Mouse (Mus musculus) MEL (cell line): Measurements from ENCODE around the gene Ccdc170. TPM values are rescaled to one million over a fixed set of nuclear protein-coding genes. Genes with fewer than 3 reads are reported as not detected.

ENCODE experiments used
- DNase-seq: peaks from one replicate; pipeline ENCODE4 v3.0.0; 2011; ENCODE audit warnings: low read depth, low spot score
- H3K27ac ChIP-seq: 2 replicates; pipeline ENCODE4 v1.5.1; 2012; ENCODE audit warnings: low read depth, mild to moderate bottlenecking, control low read depth, low read length, moderate library complexity; ENCODE audit not compliant: control insufficient read depth
- H3K27me3 ChIP-seq, 2 experiments: fragments of 150-350 bp in 1 of 2; sonication (generic) in 1 of 2; 2 replicates each; pipeline ENCODE4 v1.6.1; 2012; ENCODE audit warnings: low read length in 2 of 2, mild to moderate bottlenecking in 2 of 2, improper control_type of control experiment in 1 of 2, moderate library complexity in 1 of 2; ENCODE audit not compliant: insufficient read depth in 2 of 2, control insufficient read depth in 1 of 2
- H3K36me3 ChIP-seq, 2 experiments: 2 replicates each; pipeline ENCODE4 v1.6.1; 2012 to 2014; ENCODE audit warnings: low read length in 2 of 2, improper control_type of control experiment in 1 of 2, inconsistent platforms in 1 of 2, mild to moderate bottlenecking in 1 of 2; ENCODE audit not compliant: insufficient read depth in 2 of 2, control insufficient read depth in 1 of 2
- H3K4me1 ChIP-seq, 2 experiments: fragments of 150-350 bp in 1 of 2; sonication (generic) in 1 of 2; 2 replicates each; pipeline ENCODE4 v1.6.1; 2012; ENCODE audit warnings: low read length in 2 of 2, improper control_type of control experiment in 1 of 2, mild to moderate bottlenecking in 1 of 2; ENCODE audit not compliant: insufficient read depth in 2 of 2, control insufficient read depth in 1 of 2
- H3K4me3 ChIP-seq, 2 experiments: fragments of 150-350 bp in 1 of 2; sonication (generic) in 1 of 2; 2 replicates each; pipeline ENCODE4 v1.5.1; 2012; ENCODE audit warnings: low read depth in 2 of 2, low read length in 2 of 2, mild to moderate bottlenecking in 2 of 2, moderate library complexity in 2 of 2, control low read depth in 1 of 2, improper control_type of control experiment in 1 of 2; ENCODE audit not compliant: control insufficient read depth in 1 of 2, insufficient read depth in 1 of 2
- H3K79me2 ChIP-seq: 2 replicates; pipeline ENCODE4 v1.6.1; 2012; ENCODE audit warnings: mild to moderate bottlenecking, low read length, moderate library complexity; ENCODE audit not compliant: control insufficient read depth, poor library complexity, insufficient read depth
- H3K9ac ChIP-seq: 2 replicates; pipeline ENCODE4 v1.6.1; 2012; ENCODE audit warnings: low read depth, mild to moderate bottlenecking, control low read depth, low read length, moderate library complexity; ENCODE audit not compliant: control insufficient read depth, poor library complexity, severe bottlenecking
- H3K9me3 ChIP-seq: fragments of 150-350 bp; sonication (generic); replicated peaks from 2 replicates; pipeline ENCODE4 v1.6.1; 2012; ENCODE audit warnings: mild to moderate bottlenecking, low read length, improper control_type of control experiment, moderate library complexity; ENCODE audit not compliant: insufficient read depth
- CTCF ChIP-seq, 3 experiments: IDR thresholded peaks in 2 of 3; conservative IDR thresholded peaks in 1 of 3; 2 replicates each; pipeline ENCODE4 v1.5.1; 2011 to 2012; ENCODE audit warnings: low read length in 3 of 3, low read depth in 2 of 3, mild to moderate bottlenecking in 2 of 3, improper control_type of control experiment in 1 of 3, inconsistent platforms in 1 of 3, mixed read lengths in 1 of 3, moderate library complexity in 1 of 3; ENCODE audit not compliant: control insufficient read depth in 1 of 3, insufficient read depth in 1 of 3, poor library complexity in 1 of 3, severe bottlenecking in 1 of 3
- E2F4 ChIP-seq: IDR thresholded peaks from 2 replicates; pipeline ENCODE4 v1.6.1; 2011; ENCODE audit warnings: low read depth, low read length, improper control_type of control experiment, borderline replicate concordance
- ETS1 ChIP-seq: IDR thresholded peaks from 2 replicates; pipeline ENCODE4 v1.6.1; 2012; ENCODE audit warnings: low read depth, mild to moderate bottlenecking, inconsistent platforms, low read length, improper control_type of control experiment, moderate library complexity
- GATA1 ChIP-seq: IDR thresholded peaks from 2 replicates; pipeline ENCODE4 v1.6.1; 2011; ENCODE audit warnings: low read depth, low read length, improper control_type of control experiment
- HCFC1 ChIP-seq: IDR thresholded peaks from 2 replicates; pipeline ENCODE4 v1.6.1; 2012; ENCODE audit warnings: low read depth, mild to moderate bottlenecking, inconsistent platforms, low read length, improper control_type of control experiment, moderate library complexity
- JUND ChIP-seq: IDR thresholded peaks from 2 replicates; pipeline ENCODE4 v1.6.1; 2011; ENCODE audit warnings: low read depth, mild to moderate bottlenecking, improper control_type of control experiment, low read length
- KAT2A ChIP-seq: conservative IDR thresholded peaks from 2 replicates; pipeline ENCODE4 v1.6.1; 2012; ENCODE audit warnings: low read depth, low read length, improper control_type of control experiment, inconsistent platforms
- MAX ChIP-seq: IDR thresholded peaks from 2 replicates; pipeline ENCODE4 v1.6.1; 2011; ENCODE audit warnings: low read length, improper control_type of control experiment
- MAZ ChIP-seq: IDR thresholded peaks from 2 replicates; pipeline ENCODE4 v1.6.1; 2012; ENCODE audit warnings: low read depth, mild to moderate bottlenecking, inconsistent platforms, low read length, improper control_type of control experiment
- NELFE ChIP-seq: IDR thresholded peaks from 2 replicates; pipeline ENCODE4 v1.6.1; 2011; ENCODE audit warnings: low read depth, low read length, improper control_type of control experiment
- NRF1 ChIP-seq: IDR thresholded peaks from 2 replicates; pipeline ENCODE4 v1.6.1; 2014; ENCODE audit warnings: low read depth, mild to moderate bottlenecking, inconsistent platforms, low read length, improper control_type of control experiment, moderate library complexity; ENCODE audit not compliant: poor library complexity, insufficient read depth, severe bottlenecking
- POLR2A ChIP-seq, 2 experiments: IDR thresholded peaks; 2 replicates each; pipeline ENCODE4 v1.6.1; 2011 to 2012; ENCODE audit warnings: low read length in 2 of 2, mild to moderate bottlenecking in 2 of 2, control low read depth in 1 of 2, improper control_type of control experiment in 1 of 2, low read depth in 1 of 2, moderate library complexity in 1 of 2; ENCODE audit not compliant: control insufficient read depth in 1 of 2, insufficient read depth in 1 of 2, poor library complexity in 1 of 2
- RAD21 ChIP-seq: IDR thresholded peaks from 2 replicates; pipeline ENCODE4 v1.6.1; 2011; ENCODE audit warnings: mild to moderate bottlenecking, low read depth, low read length, improper control_type of control experiment
- RCOR1 ChIP-seq: IDR thresholded peaks from 2 replicates; pipeline ENCODE4 v1.6.1; 2012; ENCODE audit warnings: low read depth, mild to moderate bottlenecking, inconsistent platforms, low read length, improper control_type of control experiment
- SMC3 ChIP-seq: IDR thresholded peaks from 2 replicates; pipeline ENCODE4 v1.6.1; 2011; ENCODE audit warnings: low read depth, low read length, improper control_type of control experiment
- UBTF ChIP-seq: IDR thresholded peaks from 2 replicates; pipeline ENCODE4 v1.6.1; 2012; ENCODE audit warnings: low read depth, mild to moderate bottlenecking, inconsistent platforms, low read length, improper control_type of control experiment, moderate library complexity, borderline replicate concordance; ENCODE audit not compliant: insufficient read depth
- USF1 ChIP-seq: IDR thresholded peaks from 2 replicates; pipeline ENCODE4 v1.6.1; 2014; ENCODE audit warnings: low read depth, mild to moderate bottlenecking, inconsistent platforms, low read length, improper control_type of control experiment, moderate library complexity
- ZKSCAN1 ChIP-seq: IDR thresholded peaks from 2 replicates; pipeline ENCODE4 v1.6.1; 2012; ENCODE audit warnings: low read depth, mild to moderate bottlenecking, inconsistent platforms, low read length, improper control_type of control experiment, moderate library complexity
- ZNF384 ChIP-seq: IDR thresholded peaks from 2 replicates; pipeline ENCODE4 v1.6.1; 2012; ENCODE audit warnings: low read depth, mild to moderate bottlenecking, inconsistent platforms, low read length, improper control_type of control experiment
- polyA plus RNA-seq, 2 experiments: library from polyadenylated mRNA; stranded (reverse) in 1 of 2; unstranded in 1 of 2; fragments of >175 nt in 1 of 2; fragments of >200 nt in 1 of 2; gene quantifications; 2 replicates each; pipeline versions ENCODE4 v1.2.1 to v1.2.4; 2012; ENCODE audit warnings: low replicate concordance in 2 of 2, low read depth in 1 of 2; ENCODE audit not compliant: insufficient read length in 2 of 2, insufficient read depth in 1 of 2, missing spikeins in 1 of 2
- total RNA-seq: library from RNA; depleted of rRNA; stranded (reverse); fragments of 300-350 nt; gene quantifications from 2 replicates; pipeline ENCODE4 v1.2.3, GENCODE M21; 2012; rRNA removed

The Ccdc170 gene
- total and polyA plus RNA-seq, 3 experiments, result not detected

- no peaks in the 10 kb centered on the region for H3K79me2 ChIP-seq
- no peak for TF ChIP-seq MAZ
- no peak for TF ChIP-seq GATA1
- no peak for TF ChIP-seq POLR2A (IDR thresholded peaks at IDR 0.05; ENCODE audit: control insufficient read depth in 1 of 2, insufficient read depth in 1 of 2, low read depth in 1 of 2, low read length in 2 of 2, poor library complexity in 1 of 2)
- TF ChIP-seq MAX, result no peak
- peak; percentile 43 for TF ChIP-seq RAD21
- TF ChIP-seq NRF1, result no peak
- TF ChIP-seq USF1, result no peak
- TF ChIP-seq ZKSCAN1, result no peak
- TF ChIP-seq HCFC1, result no peak
- no peak for TF ChIP-seq JUND
- peak in 1 of 3 experiments; percentile 30; a peak in 2 of 6 replicates for TF ChIP-seq CTCF (IDR thresholded peaks at IDR 0.05 in 2 of 3, conservative IDR thresholded peaks at IDR 0.05 in 1 of 3; ENCODE audit: control insufficient read depth in 1 of 3, insufficient read depth in 1 of 3, low read depth in 2 of 3, low read length in 3 of 3, poor library complexity in 1 of 3, severe bottlenecking in 1 of 3)
- TF ChIP-seq E2F4, result no peak
- TF ChIP-seq ZNF384, result peak; percentile 76
- no peak for TF ChIP-seq UBTF
- no peak for TF ChIP-seq ETS1
- no peak for TF ChIP-seq RCOR1
- TF ChIP-seq SMC3, result peak; percentile 21; the same call in 1 of the 2 replicates
- no peak for TF ChIP-seq NELFE
- no peak for TF ChIP-seq KAT2A
- TF ChIP-seq, all 39 proteins: peak for 4
- Histone ChIP-seq H3K9ac (peak within 1 kb of the TSS; percentile 77), H3K4me3 (peak within 1 kb of the TSS; percentile 64 to 80), H3K27me3 (no peaks in the 10 kb centered on the region), H3K4me1 (peaks cover 0 to 7% of the 10 kb centered on the region in 2 experiments; a peak in 1 of 4 replicates), H3K9me3 (no peaks in the 10 kb centered on the region), H3K27ac (peak within 1 kb of the TSS; percentile 90), H3K36me3 (peaks cover 0 to 7% of the 10 kb centered on the region in 2 experiments; a peak in 2 of 4 replicates)
- DNase-seq, result peak; percentile 64
Observed at GRCm38 (mm10) chr10:4611386-4612155, 129.3 kb downstream of the Ccdc170 start, which contains the start of gene Esr1. Gene Esr1 (plus strand): TSS chr10:4611593.

Other genes with a start within 250 kb of the Ccdc170 start
- 0.08 and 0.16 TPM in 2 replicates for gene Akap12, start 216.1 kb upstream of the Ccdc170 start, total RNA-seq
- under 1 TPM in 1 of 2 experiments, not detected in 1; 0.42 TPM for gene Akap12, start 216.1 kb upstream of the Ccdc170 start, polyA plus RNA-seq
- gene Zbtb2, start 94.4 kb upstream of the Ccdc170 start, total RNA-seq, result 8.6 and 10.0 TPM in 2 replicates
- gene Zbtb2, start 94.4 kb upstream of the Ccdc170 start, polyA plus RNA-seq, result 10 to 100 TPM in 1 of 2 experiments, not detected in 1; 12.7 TPM
- gene Rmnd1, start 50.1 kb upstream of the Ccdc170 start, total RNA-seq, result 30.6 and 38.8 TPM in 2 replicates
- 10 to 100 TPM in 1 of 2 experiments, not detected in 1; 39.6 TPM for gene Rmnd1, start 50.1 kb upstream of the Ccdc170 start, polyA plus RNA-seq
- gene Armt1, start 50.0 kb upstream of the Ccdc170 start, total RNA-seq, result 23.7 and 25.1 TPM in 2 replicates
- 10 to 100 TPM in 1 of 2 experiments, not detected in 1; 24.2 TPM for gene Armt1, start 50.0 kb upstream of the Ccdc170 start, polyA plus RNA-seq
- gene Esr1, start 129.1 kb downstream of the Ccdc170 start, total RNA-seq, result 0.65 and 0.69 TPM in 2 replicates
- gene Esr1, start 129.1 kb downstream of the Ccdc170 start, polyA plus RNA-seq, result under 1 TPM in 1 of 2 experiments, not detected in 1; 0.65 TPM